Mouse (Mus musculus) cerebellum, adult 11-12 months (tissue): ENCODE measurements at regions not wholly inside any gene's neighbourhood (a gene's known extent, or its start where the extent isn't known, plus 50 kb on each side); places are given as distances from the start of the nearest gene placed in this dataset.

ENCODE experiments used
- DNase-seq: peaks from one replicate; pipeline ENCODE4 v3.0.0; 2022

DNA sequence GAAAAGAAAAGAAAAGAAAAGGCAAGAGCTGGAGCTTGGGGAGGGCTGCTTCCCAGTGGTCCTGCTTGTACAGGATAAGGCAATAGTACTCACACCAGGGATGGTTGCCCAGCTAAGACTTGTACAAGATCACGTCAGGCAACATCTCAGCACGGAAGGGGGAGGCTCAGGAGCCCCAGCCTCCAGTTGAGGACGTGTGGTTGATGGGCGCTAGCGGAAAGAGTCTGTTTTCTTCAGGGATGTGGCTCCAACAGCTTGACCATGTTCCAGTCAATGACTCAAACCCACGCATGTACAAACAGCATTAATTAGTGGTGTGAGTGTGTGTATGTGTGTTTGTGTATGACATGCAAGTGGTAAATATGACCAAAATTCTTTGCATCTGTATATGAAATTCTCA, 153.1 kb upstream of the Rpl34 start:
- DNase-seq, result no peak

DNA sequence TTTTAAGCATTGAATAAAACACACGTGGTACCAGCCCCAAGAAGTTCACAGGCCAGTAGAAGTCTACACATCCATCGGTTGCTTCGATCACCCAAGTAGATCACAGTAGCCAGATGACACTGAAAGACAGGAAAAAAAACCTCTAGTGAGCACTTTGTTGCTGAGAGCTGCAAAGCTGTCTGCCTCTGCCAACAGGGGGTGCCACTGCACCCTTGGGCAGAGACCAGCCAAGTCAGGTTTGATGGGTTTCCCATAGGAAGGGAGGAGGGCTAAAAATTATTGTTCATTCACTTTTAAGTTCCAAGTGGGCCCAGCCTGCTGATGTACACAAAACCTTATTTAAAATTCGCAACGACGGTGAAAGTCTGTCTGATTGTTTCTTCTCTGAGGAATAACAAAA, 150.3 kb upstream of the Rpl34 start:
- DNase-seq, result no peak

DNA sequence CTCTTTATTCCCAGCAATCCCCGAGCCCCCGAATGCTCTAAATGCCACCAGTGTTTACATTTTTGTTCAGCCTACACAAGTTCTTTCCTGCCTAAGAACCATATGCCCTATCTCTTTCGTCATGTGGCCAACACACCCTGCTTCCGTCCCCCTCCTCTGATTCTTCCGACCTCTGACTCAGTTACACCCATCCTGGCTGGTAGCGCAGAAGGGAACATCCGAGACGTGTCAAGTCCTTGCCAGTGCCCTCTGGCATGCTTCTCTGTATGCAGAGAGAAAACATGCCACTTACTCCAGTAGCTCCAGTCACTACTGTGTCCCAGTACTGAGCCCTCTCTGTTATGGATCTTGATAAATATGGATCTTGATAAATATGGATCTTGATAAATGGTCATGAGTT, 149.3 kb upstream of the Rpl34 start:
- DNase-seq, result no peak

DNA sequence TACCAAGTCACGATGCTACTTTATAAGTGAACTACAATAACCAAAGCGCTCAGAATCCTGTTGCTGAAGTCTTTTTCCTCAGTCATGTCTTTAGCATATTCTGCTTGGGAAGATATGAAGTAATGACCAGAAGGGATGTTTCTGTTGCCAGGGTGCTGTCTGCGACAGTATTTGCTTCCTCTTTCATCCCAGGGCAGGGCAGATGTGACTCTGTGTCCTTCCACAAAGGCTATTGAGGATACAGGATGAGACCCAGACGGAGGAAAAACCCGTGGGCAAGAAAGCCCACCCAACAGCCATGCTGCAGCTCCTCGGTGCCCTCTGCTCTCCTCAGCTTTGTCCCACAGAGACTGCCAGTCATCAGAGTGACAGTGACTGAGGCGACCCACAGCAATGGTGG, 148.6 kb upstream of the Rpl34 start:
- no peak for DNase-seq

DNA sequence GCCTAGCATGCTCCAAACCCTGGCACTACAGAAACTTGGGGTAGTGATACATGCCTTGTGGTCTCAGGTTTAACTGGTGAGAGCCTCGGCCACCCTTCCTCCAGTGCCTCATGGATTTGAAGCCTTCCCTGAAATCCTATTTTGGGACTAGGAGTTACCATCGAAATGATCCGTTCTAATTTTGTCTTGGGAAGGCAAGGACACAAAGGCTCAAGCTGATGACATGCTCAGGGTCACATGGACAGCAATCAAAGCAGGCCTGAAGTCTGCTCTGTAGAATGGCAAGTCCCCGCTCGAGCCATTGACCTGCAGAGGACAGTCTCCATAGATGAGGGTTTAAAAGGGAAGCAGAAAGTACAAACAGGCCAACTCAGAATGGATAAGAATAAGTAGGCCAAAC, 147.8 kb upstream of the Rpl34 start:
- no peak for DNase-seq

DNA sequence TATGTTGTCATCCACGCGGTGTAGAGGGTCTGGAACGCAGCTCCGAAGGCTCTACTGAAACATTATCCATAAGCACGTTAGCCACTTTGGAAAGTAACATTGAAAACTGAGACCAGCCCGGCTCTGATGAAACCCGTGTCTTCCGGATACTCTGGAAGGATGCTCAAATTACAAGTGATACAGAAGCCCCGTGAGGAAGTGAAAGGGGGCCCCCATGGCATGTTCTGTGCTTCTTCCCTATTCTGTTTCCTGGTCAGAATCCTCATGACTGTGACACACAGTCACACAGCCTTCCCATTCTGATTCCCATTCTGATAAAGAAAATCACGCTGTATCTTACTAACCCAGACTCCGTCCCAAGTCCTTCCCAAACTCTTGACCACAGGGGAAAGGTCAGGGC, 143.5 kb upstream of the Rpl34 start:
- no peak for DNase-seq

DNA sequence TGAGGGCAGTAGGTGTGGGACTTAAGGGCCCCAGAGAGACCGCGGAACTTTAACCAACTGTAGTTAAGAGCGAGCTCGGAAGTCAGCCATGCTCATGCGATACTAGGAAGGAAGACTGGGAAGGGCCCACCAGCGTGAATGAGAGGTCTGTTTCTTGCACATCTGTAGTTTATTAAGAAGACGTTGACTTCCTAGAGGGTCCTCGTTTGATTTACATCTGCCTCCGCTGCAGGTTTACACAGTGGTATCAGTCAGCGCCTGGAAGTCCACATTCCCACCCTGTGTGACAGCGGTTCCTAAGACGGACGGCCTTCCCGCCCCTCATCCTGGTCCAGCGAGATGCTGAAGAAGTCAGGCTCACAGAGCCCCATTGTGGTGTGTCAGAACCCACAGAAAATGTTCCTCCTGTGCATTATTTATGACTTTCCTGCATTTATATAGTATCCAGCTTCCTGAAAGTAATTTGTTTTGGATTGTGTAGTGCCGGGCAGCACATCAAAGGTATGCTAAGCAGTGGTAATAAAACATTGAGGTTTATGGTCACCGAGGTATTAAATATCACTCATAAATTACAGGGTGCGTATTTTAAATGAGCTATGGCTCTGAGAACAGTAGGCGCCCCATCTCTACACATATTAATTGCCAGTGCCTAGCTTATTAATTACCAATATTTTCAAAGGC, 136.9 kb upstream of the Rpl34 start:
- DNase-seq, result no peak

DNA sequence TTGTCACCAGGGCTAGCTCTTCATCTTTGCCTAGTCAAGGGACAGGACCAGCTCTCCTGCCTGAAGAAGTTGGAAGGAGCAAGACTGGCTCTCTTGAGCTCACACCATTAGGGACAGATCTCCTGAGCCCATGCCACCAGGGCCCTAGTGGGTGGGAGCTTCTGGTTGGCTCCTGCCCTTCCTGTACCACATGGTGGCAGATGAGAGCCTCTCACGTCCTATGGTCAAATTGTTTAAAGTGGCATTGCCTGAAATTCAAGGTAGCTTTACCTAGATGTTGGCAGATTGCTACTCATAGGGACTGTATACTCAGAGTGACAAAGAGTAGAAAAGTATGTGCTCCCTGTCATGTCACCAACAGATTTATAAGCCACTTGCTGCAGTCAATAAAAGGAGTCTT, 134.6 kb upstream of the Rpl34 start:
- no peak for DNase-seq

DNA sequence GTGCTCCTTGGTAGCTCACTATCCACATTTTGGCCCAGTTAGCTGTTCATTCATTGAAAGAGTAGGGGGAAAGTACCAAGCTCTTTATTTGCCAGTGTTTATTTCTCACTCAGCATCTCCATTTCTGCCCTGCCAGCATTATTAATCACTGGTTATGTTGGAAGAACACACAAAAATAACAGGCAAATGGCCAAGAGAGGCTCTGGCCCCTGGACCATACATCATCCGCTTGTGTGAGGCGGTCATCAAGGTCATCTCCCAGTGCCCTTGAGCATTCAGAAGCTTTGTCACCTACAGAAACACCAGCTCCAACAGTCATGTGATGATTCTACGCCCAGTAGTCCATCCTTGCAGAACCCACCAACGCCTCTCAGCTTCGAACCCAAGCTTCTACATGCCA, 133.2 kb upstream of the Rpl34 start:
- no peak for DNase-seq

DNA sequence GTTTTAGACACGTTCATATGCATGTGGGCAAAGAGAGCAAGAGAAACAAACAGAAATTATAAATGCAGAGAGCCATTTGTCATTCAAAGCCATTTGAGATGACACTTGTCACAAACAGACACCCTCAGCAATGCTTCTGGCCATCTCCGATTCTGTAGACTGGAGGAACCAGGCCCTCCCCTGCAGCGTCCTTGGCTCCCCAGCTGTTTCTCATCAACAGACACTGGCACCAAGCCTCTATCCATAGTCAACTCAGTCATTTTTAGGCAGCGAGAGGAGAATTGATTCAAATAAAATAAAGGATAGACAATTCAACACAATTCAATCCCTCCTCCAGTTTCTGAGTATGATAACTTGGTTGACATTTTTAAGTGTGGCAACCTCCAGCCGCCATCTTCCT, 130.1 kb upstream of the Rpl34 start:
- no peak for DNase-seq

DNA sequence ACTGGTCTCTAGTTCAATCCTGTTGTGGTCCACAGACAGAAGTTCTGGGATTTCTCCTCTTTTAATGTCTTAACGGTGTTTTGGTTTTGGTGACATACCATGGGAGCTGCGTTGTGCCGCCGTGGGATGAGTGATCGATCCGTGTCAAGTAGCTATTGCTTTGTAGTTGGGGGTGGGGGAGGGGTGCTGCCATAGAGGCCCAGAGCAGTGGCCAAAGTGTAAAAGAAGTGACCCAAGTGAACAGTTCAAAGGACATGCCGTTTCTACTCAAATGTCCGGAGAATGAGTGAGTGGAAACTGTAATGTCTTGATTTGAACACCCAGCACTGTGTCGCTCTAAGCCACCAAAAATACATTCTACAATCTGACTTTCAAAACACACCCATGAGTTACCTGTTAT, 123.7 kb upstream of the Rpl34 start:
- DNase-seq, result no peak

DNA sequence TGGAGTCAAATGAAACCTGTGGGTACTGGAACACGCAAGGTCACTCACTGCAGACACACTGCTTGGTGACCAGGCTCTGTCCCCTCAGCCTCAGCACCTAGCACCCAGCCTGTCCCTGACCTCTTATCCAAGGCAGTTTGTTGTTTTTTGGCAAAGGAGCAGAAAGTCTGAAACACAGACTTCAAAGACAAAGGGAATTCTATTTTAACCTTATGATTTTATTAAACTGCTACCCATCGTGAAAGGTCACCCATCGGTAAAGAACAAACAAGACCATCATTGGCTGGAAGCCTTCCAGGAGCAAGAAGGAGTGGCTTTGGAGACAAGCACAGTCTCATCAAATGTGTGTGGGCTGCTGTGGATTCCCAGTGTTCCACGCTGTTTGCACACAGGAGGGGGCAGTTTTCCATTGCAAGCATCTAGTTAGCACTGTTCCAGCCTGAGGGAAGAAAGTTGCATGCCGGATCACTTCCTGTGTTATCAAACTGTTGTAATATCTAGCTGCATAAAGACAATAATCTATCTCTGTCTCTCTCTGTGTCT, 120.6 kb upstream of the Rpl34 start:
- no peak for DNase-seq

DNA sequence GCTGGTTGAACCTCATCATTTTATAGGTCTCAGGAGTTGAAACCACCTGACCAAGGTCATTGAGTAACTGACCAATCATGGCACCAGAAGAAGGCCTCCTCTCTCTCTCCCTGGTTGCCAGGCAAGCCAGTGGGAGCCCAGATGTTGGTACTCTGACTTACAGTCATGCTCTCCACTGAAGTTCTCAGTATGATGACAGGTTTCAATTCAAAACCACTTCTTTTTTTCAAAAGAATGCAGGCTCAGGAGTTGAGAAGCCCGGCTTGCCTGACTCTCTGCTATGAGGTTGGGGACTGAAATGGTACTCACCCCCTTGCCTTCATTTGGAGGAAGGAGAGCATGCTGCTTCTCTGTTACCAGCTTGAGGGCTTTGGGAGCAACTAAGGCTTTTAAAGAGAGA, 111.6 kb upstream of the Rpl34 start:
- no peak for DNase-seq

DNA sequence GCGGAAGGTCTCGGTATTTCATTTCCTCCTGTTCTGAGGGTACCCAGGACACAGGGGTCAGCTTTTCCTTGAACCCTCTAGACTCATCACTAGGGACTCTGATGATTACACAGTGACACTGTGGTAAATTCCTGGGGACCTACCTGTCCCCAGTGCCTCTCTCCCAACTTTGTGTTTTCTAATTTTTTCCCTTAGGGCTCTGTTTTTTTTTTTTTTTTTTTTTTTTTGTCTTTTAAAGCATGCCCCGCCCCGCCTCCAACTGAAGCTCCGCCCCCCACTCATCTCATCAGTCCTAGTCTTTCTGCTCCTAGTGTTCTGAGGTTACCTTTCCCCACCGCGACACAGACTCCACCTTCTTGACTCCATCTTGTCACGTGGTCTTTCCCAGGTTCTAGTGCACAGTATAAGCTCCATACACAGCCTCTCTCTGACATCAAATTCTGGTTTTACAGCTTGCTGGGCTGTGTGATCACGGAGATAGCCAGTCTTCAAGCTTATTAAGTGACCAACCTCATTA, 109.8 kb upstream of the Rpl34 start:
- DNase-seq, result no peak

DNA sequence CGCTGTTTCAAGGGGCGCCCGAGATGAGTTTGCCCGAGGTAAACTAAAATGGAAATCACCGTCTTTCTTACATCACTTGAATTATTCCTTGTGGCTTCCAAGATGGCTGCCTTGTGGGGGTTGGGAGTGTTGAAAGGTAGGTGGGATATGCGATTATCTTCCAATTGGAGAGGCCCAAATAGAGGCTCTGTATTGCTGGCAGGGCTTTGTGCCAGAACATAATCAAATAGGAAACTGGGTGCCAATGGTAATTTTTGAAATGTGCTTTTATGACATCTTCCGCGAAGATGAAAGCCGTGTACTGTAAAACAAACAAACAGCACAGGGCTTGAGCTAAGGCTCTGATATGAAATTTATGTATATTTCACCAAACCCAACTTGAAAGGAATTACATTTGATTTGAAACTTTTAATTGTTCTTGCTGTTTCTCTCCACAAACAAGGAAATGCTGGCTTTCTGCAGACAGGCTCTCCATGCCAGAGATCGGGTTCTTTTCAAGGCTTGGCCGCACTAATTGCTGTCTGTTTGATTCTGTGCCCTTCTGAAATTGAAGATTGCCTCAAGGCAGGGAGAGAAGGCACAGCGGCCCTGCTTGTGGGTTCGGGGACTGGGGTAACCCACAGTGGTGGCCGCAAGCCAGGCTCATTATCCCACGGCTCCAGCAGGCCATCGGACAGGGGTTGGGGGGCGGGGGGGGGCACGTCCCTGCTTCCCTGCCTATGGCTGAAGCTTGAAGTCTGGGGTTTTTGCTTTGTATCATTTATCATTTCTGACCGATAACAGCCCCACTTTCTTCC, 108.6 kb upstream of the Rpl34 start:
- DNase-seq, result no peak

DNA sequence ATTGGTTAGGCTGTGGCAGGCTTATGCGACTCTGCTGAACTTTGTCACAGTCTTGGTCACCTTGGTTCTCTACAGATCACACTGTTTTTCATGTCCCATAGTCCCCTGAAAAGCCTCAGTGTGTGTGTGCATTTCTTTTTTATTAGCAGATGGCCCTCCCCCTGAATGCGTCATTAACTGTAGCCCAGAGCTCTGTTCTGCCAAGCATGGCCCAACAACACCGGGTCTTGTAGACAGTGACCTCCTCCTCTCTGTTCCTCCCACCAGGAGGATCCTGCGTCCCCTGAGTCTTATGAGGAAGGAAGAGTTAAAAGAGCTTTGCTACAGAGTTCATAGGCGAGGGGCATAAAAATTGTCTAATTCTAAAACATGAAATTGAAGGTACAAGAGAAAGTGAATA, 103.5 kb upstream of the Rpl34 start:
- DNase-seq, result no peak

DNA sequence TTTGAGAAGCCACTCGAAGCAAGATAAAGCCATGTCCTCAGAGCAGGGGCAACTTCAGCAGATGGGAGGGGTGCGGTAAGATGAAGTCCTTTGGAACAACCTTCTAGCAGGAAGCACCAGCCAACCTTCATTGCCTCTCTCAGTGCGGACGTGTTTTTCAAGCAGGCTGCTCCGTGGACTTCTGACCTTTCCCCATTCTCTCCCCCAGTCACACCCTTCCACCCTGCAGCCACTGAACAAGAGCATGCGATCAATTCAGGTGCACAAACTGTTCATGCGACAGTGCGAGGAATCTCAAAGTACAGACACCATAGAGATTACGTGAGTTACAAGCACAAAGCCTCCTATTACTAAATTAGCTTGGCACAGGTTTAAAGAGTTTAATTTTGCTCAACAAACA, 102.9 kb upstream of the Rpl34 start:
- no peak for DNase-seq

DNA sequence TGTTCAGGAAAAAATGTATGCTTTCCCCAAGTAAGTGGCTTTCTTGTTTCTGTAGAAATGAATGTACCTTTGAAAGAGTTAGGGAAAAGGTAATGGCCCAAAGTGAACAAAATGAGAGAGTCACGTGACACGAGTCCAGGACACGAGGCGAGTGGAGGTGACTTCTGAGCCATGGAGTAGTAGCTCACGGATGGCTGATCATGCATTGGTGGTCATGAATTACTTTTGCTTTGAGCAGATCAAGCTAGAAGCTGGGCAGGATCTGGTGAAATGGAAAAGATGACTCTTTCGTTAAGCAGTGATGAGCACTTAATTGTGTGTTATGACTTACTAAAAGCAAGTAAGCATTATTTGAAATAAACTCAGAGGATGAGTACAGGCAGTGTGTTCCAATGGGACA, 101.6 kb upstream of the Rpl34 start:
- DNase-seq, result no peak

DNA sequence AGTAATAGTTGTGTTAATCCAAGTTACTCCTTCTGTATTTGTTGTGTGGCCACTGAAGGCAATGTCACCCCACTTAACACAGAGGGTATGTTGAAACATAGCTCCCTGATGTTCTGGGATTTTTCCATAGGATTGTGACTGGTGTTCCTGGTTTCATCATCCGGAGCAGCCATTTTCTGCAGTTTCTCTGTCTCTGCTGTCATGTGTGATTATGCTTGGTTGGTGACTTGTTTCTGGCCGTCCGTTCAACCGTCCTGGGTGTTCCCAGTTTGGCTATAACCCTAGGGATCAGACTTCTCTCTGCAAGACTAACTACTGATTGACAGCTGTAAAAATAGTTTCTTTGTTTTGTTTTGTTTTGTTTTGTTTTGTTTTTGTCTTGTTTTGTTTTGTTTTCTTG, 98.1 kb upstream of the Rpl34 start:
- DNase-seq, result no peak

DNA sequence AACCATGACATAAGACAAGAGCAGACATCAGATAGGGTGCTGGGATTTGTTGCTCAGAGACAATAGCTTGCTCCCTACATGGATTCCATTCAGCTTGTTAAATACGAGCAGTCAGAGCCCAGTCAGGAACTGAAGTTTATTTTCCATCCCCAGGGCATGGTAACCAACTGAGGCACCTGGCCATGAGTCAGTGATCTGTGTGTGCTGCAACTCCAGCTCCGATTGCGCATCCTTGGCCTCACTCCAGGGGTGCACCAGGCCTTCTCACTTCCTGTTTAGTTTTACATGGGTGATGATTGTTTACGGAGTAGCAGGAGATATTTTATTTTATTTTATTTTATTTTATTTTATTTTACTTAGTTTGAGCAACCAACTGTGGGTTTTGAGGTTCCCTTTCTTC, 97.7 kb upstream of the Rpl34 start:
- no peak for DNase-seq

DNA sequence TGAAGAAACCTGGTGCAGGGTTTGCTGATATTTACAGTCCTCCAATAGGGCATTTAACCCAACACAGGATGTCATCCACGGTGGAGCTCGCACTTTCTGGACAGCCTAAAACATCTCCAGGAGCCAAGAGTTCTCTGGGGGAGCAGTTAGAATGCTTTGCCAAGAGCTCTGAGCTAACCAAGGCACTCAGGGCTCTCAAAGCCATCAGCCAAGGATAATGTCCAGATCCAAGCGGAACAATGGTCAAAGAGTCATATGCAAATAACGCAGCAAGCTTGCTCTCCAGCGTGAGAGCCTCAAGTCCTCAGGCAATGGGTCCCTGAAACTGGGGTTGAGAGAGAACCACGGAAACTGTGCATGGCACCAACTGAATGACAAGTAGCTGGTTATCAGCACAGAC, 96.8 kb upstream of the Rpl34 start:
- no peak for DNase-seq

DNA sequence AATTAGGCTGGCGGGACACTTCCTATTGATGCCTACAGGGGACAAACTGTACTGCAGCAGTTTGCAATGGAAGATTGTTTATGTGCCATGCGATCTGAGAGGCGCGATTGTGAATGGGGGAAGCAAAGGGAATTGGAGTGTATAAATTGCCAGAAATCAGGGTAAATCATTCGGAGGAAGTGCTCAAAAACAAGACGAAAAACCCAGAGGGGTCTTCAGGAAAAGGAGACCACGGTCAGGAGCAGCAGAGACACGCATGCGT, 89.6 kb upstream of the Rpl34 start:
- DNase-seq, result no peak

DNA sequence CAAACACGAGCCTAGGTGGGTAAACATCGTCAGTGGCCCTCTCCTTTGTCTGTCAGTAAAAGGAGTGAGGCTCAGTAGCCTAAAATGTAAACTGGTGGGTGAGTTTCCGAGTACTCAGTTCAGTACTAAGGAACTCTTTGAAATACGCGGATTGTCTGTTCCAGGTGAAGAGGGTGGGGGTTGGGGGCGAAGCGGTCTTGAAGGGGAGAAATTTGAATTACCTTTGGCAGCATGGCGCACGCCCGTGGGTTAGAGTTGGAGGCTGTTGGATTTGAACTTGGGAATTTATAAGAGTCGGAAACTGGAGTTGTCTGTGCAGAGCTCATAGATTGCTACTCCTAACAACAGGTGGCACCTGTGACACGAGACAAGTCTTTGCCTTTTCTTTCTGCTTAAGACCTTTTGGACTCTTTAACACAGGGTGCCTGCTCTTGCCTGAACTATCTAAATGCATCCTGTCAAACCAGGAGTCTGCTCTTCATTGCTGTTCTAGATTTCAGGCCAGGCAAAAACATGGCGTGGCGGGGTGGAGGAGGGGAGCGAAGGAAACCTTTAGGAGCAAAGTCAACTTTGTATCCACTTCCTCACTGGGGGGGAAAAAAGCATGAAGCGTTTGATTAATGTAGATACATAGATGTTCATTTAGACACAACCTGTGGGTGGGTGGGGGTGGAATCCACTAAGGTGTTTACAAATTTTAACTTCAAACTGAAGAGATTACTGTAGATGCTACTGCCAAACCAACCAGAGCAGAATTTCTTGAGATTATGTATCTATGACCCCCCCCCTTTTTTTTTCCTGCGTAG, 89.0 kb upstream of the Rpl34 start:
- no peak for DNase-seq

DNA sequence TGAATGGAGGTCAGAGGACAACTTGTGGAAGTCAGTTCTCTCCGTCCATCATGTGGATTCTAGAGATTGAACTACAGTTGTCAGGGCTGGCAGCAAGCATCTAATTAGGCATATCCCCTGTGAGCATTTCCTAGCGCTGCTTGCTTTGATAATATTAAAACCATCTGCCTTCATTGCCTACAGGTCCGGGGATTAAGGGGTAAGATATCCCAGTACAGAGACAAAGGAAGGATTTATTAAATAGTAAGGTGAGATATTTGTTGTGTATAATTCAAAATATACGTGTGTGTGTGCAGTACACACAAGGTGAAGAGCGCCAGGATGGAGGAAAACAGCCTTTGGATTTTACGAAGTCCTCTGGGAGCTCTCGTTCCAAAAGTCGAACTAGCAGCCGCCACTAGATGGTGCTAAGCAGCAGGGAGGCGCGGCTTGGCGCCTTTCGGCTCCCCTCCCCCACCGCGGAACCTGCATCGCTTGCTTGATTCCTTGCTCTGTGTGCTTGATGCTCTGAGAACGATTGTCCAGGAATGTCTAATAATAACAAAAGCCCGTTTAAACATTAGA, 88.4 kb upstream of the Rpl34 start:
- DNase-seq, result peak; percentile 71
